Mouse (Mus musculus) natural killer cell, adult 2 months (primary cell): ENCODE data around the gene Ctbs.
"Not testable (repeated sequence)": the region's sequence is repeated elsewhere in the genome, so short reads cannot be mapped to it uniquely, and the experiment has no call there.

Experiments
- DNase-seq, 2 experiments: peaks; one replicate each; pipeline ENCODE4 v3.0.0; 2022; ENCODE audit warnings: low spot score in 2 of 2

The Ctbs gene

DNA sequence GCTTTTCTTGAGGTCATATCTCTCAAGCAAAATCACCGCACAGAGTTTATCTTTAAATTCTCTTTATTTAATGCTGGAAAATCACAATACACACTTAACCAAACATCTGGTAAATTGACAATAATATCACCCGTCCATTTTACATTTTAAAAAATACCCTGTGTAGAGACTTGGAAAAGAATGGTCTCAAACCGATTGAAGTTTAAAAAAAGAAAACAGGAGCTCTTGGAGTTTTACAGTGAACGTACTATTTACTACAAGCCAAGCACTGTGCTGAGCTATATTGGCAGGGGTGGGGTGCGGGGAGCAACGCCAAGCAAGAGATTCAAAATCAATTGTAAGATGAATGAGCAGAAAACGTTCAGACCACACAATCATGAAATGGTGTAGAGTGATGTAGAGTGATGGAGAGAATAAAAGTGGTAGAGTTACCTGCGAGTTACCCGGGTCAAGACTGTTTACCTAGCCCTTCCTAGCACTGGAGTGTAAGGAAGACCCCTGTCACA is at the start of gene Ctbs:
Gene Ctbs, plus strand, starts transcription at position 51 of the 506 bp plus-strand sequence.
- no peak for DNase-seq

DNA sequence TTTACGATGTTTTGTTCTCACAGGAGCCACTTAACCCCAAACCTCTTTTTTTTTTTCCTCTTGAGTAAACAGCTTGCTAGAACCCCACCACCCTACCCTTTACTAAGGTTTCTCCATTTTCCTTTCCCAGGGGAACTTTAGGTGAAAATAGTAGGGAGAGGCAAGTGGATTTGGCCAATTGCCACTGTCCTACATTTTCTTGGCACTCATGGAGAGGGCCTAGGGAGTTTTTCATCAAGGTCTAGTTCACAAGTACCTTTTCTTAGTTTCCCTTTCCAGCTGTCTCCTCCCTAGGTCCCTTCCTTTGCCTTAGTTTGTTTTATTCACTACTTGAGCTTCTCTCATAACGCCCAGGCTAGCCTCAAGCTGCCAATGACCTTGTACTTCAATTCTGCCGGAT is 45.8 kb upstream of the Ctbs start:
- DNase-seq: no peak

DNA sequence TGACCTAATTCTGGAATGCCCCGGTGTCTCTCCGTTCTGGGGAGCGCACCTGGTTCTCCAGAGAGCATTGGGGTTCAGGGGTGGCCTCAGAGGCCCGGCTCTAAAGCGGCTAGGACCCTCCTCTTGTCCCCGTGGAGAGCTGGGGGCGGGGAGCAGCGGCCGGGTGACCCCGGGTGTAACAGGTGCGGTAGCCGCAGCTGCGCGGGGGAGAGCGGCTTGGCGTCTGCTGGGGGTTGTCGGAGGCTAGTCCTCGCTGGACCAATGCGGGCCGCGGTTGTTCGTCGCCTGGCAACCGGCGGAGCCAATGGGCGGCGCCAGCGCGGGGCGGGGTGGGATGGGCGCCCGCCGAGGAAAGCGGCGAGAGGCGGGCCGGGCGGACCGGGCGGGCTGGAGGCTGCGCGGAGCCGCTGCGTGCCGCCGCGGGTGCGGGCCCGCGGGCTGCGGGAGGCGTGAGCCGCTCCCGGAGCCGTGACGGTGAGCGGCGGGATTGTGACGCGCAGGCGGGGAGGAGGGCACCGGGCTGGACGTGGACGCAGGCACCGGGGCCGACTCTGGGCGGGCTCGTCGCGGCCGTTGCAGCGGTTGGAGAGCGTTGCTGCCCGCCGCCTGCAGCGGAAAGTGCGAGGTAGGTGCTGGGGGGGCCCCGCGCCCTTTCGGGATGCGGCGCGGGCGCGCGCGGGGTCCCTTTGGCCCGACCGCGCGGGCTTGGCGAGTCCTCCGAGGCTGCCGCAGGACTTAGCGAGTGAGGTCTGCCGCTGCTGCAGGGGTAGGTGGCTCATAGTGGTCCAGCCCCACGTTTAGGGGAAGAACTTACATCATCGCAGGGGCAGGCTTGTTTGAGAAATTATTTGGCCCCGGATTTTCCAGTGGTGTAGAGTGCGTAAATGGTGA is 45.0 kb upstream of the Ctbs start, which contains the start of gene Ssx2ip:
Gene Ssx2ip, plus strand, starts transcription at position 332 of the 891 bp plus-strand sequence.
- DNase-seq: peak; percentile 91 to 93

DNA sequence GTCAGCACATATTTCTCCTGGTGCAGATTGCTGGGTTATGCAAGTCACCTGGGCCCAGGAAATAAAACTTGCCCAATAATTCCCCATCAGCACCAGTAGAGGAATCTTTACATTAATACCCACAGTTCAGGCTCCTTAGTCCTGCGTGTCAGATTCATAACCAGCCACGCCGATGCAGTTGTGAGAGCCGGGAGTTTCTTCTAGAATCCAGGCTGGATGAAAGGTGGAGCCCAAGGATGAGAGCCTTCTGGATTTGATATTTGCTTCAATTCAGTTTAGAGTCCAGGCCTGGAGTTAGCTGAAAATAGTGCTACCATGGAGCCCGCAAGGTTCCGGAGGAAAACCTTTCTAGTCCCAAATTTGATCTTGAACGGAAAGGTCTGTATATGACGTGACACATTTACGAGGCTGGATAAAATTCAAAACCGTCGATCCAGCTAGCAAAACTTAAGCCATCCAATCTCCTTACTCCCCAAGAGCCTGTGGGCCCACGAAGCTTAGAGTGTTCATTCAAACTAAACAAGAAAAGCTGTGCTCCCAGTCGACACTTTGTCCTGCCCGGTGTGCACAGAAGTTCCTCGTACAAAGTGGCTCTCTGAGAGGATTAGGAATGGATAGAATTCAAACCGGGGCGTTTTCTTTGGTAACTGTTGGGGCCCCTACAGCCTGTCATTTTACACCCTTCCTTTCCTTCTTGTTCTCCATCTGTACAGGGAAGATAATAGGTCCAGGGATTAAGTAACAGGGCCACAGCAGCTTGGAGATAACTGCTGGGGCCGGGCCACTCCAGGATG is 44.2 kb upstream of the Ctbs start:
- DNase-seq: no peak

DNA sequence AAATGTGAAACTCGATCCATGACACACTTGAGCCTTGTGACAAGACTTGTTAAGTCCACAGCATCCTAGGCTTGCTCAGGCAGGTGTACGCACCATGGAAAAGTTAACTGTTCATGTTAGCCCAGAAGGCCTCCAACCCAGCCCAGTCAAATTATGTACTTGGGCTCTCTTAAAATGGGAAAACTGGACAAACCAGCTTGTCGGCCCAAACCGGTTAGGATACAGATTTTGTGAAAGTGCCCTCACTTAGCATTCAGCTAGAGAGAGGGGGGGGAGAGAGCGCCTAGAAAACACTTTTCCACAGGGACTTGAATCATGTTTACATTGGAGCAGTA is 43.6 kb upstream of the Ctbs start:
- no peak for DNase-seq

DNA sequence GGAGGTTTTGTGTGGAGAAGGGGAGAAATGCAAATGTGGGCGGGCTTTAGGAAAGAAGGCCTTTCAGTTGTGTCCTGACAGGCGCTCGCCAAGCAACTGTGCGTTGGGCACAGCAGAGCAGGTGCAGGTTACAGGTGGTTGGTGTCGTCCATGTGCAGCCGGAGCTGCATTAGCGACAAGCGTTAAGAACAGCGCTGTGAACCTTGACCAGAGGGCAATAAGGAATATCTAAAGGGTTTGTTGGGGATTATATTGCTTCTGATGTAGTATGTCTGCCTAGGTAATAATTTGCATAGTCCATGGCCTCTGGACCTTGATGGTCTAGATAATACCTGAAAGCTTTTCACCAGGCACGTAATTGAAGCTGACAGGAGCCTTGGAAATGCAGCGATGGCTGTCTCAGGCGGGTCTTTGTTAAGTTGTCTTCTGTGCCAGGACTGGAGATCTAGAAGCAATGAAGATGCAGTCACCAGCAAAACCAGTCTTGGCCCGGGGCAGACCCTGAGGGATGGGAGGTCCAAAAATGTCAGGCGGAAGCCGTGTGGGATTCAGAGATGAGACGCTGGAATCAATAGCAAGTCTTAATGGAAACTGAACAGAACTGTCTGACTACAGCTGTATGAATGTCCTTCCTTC is 42.4 kb upstream of the Ctbs start:
- DNase-seq: no peak

DNA sequence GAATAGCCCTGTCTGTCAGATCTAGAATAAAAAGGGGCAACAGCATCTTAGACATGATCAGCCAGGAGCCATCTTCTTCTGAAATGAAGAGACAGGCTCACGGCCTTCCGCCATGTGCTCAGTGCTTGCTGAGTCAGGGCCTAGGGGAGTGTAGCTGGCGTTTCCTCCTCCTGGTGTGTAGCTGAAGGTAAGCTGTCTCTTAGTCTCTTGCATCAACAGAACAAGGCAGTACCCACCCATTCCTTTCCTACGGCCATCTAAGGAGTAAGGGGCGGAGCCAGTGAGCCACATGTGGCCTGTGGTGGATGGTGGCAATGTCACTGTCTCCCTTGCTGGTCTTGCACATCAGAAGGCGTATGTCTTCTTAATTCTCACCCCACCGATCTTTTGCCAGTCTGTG is 39.5 kb upstream of the Ctbs start:
- DNase-seq: no peak

DNA sequence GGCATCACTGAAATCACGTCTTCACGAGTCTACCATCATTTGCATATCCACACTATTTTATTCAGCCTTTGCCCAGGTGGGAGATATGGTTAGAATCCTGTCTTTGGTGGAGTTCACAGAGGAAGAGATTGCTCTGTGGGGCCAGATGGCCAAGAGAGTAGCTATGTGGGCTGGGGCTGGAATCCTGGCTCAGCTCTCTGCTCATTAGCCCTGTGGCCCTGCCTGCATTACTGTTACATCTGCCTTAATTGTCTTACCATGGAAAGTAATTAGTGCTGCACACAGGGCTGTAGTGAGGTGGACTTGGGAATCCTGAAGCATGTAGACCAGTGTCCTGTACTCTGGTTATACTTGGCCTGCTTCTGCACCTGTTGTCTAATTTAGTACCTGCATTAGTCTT is 37.6 kb upstream of the Ctbs start:
- DNase-seq: no peak

DNA sequence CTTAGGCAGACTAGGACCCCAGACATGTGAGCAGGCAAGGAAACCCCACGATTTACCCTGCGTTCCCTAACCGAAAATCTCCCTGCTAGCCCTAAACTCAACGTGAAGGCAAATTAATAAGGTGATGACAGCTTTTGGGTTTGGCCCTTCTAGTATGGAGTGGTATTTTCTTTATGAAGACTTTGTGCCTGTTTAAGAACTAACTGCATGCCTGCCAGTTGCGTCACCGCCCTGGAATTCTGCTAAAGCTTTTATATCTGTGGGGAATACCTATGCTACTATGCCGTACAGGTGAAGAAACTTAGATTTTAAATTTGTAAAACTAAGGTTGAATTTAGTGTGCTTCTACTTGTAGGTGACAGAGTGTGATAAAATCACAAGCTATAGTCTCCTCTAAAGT is 37.1 kb upstream of the Ctbs start:
- no peak for DNase-seq

DNA sequence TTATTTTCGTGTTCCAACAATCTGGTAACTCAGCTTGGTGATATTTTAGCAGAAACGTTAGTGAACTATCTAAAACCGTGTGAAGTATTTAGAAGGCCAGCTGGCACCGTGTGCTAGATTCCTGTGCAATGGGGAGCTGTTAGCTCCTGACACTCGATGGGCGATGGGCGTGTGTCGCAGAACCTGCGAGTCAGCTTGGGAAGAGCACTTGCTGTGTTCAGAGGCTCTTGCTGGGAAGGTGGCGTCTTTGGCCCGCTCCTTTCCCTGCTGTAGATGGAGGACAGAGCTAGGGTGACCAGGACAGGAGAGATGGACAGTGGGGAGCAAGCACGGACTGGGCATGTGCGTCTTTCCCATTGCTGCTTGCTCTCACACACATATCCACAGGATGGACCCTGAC is 36.6 kb upstream of the Ctbs start:
- no peak for DNase-seq

DNA sequence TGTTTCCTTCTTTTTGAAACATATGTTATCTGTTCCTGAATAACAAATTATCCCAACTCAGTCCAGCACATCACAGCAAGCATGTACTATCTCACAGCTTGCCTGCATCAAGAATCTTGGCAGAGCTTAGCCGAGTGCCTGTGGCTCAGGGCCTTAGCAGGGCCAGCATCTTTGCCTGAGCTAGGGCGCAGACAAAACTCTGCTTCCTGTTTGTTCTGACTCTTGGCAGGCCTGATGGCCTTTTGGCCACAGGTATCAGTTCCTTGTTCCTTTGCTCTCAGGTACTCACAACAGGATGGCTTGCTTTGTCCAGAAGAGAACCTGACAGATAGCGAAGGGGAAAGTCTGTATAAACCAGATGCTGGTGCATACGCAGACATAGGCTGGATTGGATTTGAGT is 35.6 kb upstream of the Ctbs start:
- DNase-seq: no peak

DNA sequence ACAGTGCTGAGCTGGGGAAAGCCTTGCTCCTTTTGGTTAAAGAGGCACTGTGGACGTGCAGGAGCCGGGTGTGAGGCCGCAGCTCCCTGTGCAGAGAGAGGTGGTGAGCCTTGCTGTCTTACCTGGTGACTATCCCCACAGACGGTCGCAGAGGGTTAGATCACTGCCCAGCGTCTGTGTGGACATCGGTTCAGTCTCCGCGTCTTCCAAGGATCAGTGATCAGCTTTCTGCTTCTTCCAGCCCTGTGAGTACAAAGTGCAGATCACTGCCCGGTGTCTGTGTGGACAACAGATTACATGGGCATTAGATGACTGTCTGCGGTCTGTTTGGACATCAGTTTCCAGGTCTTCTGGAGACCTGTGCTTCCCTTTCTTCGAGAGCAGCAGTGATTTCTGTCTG is 35.0 kb upstream of the Ctbs start:
- no peak for DNase-seq

DNA sequence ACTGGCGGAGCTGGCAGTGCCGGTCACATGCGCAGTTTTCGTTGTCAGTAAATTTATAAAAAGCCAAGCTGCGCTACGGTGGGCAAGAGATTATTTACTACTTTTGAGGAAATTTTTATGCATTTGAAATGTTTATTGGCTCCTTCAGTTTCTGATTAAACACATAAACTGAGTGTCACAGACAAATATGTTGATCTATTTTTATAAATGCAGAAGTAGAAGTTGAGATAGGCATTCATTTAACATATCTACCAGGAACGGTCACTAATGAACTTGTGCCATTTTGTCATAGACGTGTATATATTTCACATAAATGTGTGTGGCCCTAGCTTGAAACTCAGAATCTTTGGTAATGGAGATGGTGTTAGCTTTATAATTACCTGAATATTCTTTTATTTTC is 31.7 kb upstream of the Ctbs start:
- DNase-seq: no peak

DNA sequence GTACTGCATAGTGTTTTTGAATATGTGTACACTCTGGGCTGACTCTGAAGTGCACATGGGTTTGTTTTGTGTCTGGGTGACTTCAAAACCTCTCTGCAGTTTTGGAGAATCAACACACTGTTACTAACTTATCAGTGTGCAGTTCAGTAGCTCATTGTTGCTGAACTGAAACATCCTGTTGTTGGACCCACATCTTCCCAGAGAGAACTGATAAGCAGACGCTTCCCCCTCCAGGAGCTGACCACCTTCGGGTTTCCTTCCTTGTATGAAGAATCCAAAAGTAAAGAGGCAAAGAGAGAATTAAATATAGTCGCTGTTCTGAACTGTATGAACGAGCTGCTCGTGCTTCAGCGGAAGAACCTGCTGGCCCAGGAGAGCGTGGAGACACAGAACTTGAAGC is 30.7 kb upstream of the Ctbs start:
- no peak for DNase-seq

DNA sequence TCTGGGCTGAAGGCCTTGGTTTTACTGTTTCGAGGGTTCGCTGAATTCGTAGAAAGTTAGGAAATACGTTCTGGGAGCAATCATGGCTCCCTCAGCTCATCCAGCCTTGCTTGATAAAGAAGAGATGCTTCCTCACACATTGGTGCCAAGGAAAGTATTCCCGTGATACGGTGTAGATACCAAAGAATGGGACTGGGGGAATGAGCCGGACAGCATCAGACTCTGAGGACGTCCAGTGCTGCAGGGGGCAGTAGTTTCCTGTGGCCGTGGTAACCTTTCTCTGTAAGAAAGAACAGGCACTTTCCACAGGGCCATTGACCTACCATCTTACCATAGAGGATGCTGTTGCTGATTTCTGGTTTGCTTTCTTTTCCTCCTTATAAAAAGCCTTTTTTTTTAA is 30.1 kb upstream of the Ctbs start:
- no peak for DNase-seq

DNA sequence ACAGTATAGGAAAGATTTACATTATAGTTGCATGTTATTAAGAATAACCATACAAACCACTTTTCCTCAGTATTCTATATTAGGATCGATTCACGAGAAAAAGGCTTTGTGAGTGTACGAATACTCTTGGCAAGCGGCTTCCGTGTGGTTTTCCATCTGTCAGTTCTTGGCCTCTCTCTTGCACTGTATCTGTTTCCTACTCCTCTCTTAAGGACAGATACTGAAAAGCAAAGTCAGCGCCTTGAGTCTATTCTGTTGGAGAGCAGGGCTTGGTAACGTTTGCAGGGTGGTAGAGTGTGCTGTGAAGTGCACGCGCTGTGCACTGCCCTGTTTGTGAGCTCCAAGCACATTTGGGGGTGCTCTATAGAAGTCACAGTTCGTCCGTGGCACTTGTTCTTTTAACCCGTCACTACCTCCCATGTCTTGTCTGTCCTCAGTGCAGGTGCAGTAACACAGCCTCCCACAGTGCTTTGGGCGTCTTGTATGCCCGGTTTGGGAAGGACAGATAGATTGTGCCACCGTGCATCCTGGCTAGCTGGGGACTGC is 29.5 kb upstream of the Ctbs start:
- DNase-seq: no peak

DNA sequence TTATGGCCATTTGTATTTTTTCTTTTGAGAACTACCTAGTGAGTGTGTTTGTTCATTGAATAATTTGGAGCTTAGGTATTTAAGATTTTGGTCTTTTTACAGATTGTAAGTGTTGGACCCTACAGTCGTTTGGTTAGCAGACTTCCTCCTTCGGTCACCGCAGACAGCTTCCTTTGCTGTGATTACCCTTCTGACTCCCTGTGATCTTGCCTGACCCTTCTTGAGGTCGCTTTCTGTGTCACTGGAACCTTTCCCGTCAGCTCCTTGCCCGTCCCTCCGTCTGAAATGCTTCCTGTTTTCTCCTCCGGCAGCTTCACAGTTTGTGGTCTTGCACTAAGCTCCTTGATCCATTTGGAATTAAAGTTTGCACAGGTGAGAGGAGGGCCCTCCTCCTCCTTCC is 27.8 kb upstream of the Ctbs start:
- DNase-seq: no peak

DNA sequence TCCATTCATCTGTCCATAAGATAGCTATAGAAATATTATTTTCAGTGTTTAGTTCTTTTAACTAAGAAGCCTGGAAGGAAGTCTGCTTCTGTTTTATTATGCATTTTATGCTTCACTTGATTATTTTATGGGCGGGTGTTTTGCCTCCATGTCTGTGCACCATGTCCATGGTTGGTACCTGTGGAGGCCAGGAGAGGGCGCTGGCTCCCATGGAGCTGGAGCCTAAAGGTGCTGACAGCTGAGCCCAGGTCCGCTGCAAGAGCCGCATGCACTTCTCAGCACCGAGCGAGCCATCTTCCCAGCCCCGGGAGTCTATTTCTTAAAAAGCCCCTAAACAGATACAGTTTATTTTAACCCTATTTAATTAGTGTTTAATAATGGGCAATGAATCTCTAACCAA is 25.9 kb upstream of the Ctbs start:
- DNase-seq: no peak

DNA sequence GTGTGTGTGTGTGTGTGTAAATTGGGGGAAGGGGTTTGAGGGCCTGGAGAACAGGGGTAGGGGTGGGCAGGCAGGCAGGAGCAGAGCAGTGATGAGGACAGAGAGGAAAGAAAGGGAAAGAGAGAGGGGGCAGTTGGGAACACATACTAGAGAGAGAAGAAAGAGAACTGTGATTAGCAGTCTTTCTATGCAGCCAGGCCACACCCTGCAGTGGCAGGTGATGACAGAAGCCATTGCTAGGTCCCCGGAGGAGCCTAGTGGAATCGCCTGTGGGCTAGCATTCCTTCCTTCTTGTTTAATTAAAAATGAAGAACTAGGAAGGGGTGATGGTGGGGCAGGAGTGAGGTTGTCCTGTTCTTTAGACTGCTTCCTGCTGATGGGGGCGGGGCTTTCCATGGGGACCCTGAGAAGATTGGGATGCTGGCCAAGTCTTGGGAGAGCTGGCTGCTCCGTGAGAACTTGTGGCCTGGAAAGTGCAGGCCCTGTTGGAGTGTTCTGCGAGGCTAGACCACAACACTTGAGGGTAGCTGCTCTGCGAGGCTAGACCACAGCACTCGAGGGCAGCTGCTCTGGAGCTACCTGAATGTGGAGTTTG is 25.2 kb upstream of the Ctbs start:
- DNase-seq: no peak

DNA sequence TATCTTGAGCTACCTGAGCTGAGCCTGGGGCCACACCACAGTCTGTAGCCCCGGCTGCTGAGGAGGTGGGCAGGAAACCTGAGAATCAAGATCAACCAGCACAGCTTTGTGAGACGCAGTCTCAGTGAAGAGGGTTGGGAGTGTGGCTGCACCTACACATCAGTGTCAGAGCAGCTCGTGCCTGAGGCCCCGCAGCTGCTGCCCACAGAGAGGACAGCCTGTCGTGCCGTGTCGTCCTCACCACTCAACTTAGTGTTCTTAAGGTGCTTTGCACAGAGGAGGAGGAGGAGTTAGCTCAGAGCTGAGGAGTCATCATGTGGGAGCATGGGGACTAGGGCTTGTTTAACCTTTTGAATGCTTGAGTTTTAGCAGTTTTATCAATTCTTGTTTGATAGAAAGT is 23.7 kb upstream of the Ctbs start:
- DNase-seq: no peak

DNA sequence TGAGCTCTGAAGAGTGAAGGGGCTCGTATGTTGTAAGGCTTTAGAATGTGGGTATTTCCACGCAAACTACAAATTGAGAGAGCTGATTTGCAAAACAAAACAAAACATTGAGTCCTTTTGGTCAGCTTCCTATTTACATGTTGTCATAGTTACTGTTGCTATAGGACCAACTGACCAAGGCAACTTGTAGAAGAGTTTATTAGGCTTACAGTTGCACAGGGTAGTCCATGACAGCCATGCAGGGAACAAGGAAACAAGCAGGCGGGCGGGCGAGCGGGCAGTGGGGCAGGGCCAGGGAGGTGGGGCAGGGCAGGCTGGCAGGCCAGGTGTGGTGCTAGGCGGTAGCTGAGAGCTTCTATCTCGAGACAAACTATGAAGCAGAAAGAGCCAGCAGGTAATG is 23.1 kb upstream of the Ctbs start:
- no peak for DNase-seq

DNA sequence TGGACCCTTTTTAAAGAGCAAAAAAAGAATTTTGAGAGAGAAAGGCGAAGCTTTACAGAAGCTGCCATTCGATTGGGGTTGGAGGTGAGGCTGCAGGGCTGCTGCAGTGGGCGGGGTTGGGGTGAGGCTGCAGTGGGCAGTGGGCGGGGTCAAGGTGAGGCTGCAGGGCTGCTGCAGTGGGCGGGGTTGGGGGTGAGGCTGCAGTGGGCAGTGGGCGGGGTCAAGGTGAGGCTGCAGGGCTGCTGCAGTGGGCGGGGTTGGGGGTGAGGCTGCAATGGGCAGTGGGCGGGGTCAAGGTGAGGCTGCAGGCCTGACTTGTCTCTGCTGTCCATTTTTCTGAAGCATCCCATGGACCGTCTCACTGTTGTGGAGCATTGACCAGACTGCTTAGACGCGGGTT is 16.5 kb upstream of the Ctbs start:
- not testable (repeated sequence) for DNase-seq
